Mouse (Mus musculus) liver, adult 2 months (tissue): ENCODE data around the gene Fam117b. TPM values are rescaled to one million over a fixed set of nuclear protein-coding genes. Genes with fewer than 3 reads are reported as not detected.

ENCODE experiments used
- DNase-seq: peaks from one replicate; pipeline ENCODE4 v3.0.0-alpha.2; 2011; ENCODE audit warnings: low read depth, low spot score; ENCODE audit errors: extremely low read depth
- H3K27ac ChIP-seq: fragments of 200-500 bp; replicated peaks from 2 replicates; pipeline ENCODE4 v1.5.1; 2012; ENCODE audit warnings: low read depth, mild to moderate bottlenecking, control low read depth, inconsistent platforms, low read length; ENCODE audit not compliant: insufficient read depth
- H3K27me3 ChIP-seq: fragments of 200-500 bp; 2 replicates; pipeline ENCODE4 v1.6.1; 2012; ENCODE audit warnings: mild to moderate bottlenecking, moderate library complexity, low read length, inconsistent platforms; ENCODE audit not compliant: control insufficient read depth, insufficient read depth
- H3K36me3 ChIP-seq: fragments of 200-500 bp; 2 replicates; pipeline ENCODE4 v1.6.1; 2012; ENCODE audit warnings: low read length, inconsistent platforms; ENCODE audit not compliant: control insufficient read depth, insufficient read depth
- H3K4me1 ChIP-seq: fragments of 200-500 bp; 2 replicates; pipeline ENCODE4 v1.6.1; 2011; ENCODE audit warnings: low read length; ENCODE audit not compliant: control insufficient read depth, insufficient read depth
- H3K4me3 ChIP-seq: fragments of 200-500 bp; 2 replicates; pipeline ENCODE4 v1.5.1; 2011; ENCODE audit warnings: low read depth, mild to moderate bottlenecking, control low read depth, low read length, moderate library complexity; ENCODE audit not compliant: insufficient read depth
- H3K79me2 ChIP-seq: fragments of 200-500 bp; 2 replicates; pipeline ENCODE4 v1.6.1; 2012; ENCODE audit warnings: inconsistent platforms, mild to moderate bottlenecking, low read length, moderate library complexity; ENCODE audit not compliant: control insufficient read depth, insufficient read depth
- H3K9ac ChIP-seq: fragments of 200-500 bp; 2 replicates; pipeline ENCODE4 v1.6.1; 2012; ENCODE audit warnings: low read depth, mild to moderate bottlenecking, control low read depth, inconsistent platforms, low read length
- CTCF ChIP-seq: fragments of 200-500 bp; IDR thresholded peaks from 2 replicates; pipeline ENCODE4 v1.5.1; 2011; ENCODE audit warnings: low read depth, low read length, control low read depth
- POLR2A ChIP-seq: fragments of 200-500 bp; IDR thresholded peaks from 2 replicates; pipeline ENCODE4 v1.6.1; 2011; ENCODE audit warnings: low read length, control low read depth; ENCODE audit not compliant: insufficient read depth; ENCODE audit errors: extremely low read depth
- WGBS: fragments of 180-500 bp; shearing (Covaris S2); methylation state at CpG from one replicate; pipeline ENCODE4 v1.1.7; 2018; 5-methylcytosine and 5-hydroxymethylcytosine counted together
- polyA plus RNA-seq: library from polyadenylated mRNA; depleted of rRNA; stranded (reverse); fragments of >200 nt; gene quantifications from 2 replicates; pipeline ENCODE4 v1.2.3, GENCODE M21; 2012; rRNA removed
- total RNA-seq: library from RNA; depleted of rRNA; stranded (reverse); fragments of >200 nt; gene quantifications from 2 replicates; pipeline ENCODE4 v1.2.3, GENCODE M21; 2014; rRNA removed

Gene Fam117b
- total and polyA plus RNA-seq, 2 experiments = 2.0 to 3.7 TPM

- DNase-seq = no peak
- H3K9ac ChIP-seq = no peak overlapping the region
- H3K27me3 ChIP-seq = peaks cover 2% of the 10 kb centered on the region; the same call in 1 of the 2 replicates
- no peak overlapping the region for H3K4me3 ChIP-seq
- 91% methylated on average over 1 of the region's 1 CpGs for WGBS
- H3K36me3 ChIP-seq = no peaks in the 10 kb centered on the region
- H3K4me1 ChIP-seq = no peaks in the 10 kb centered on the region
- TF ChIP-seq CTCF (no peak), POLR2A (no peak)
- H3K27ac ChIP-seq = no peak overlapping the region
- H3K79me2 ChIP-seq = no peaks in the 10 kb centered on the region
These were observed 104.2 kb downstream of the Fam117b start for GRCm38 (mm10) chr1:60017031-60017469.

Other genes starting within 250 kb of the Fam117b start
- gene Sumo1, start 242.2 kb upstream of the Fam117b start, total RNA-seq = 39.9 and 55.1 TPM in 2 replicates
- 7.5 and 8.1 TPM in 2 replicates for gene Sumo1, start 242.2 kb upstream of the Fam117b start, polyA plus RNA-seq
- gene Nop58, start 228.0 kb upstream of the Fam117b start, total RNA-seq = 18.3 and 21.9 TPM in 2 replicates
- gene Nop58, start 228.0 kb upstream of the Fam117b start, polyA plus RNA-seq = 7.3 and 14.2 TPM in 2 replicates
- gene Bmpr2, start 149.6 kb upstream of the Fam117b start, total RNA-seq = 16.2 and 16.6 TPM in 2 replicates
- gene Bmpr2, start 149.6 kb upstream of the Fam117b start, polyA plus RNA-seq = 2.5 and 2.6 TPM in 2 replicates
- gene Ica1l, start 130.2 kb downstream of the Fam117b start, total RNA-seq = under 0.01 TPM in 1 of 2 replicates, not detected in the other
- not detected in 2 replicates for gene Ica1l, start 130.2 kb downstream of the Fam117b start, polyA plus RNA-seq
- 4.7 and 5.8 TPM in 2 replicates for gene Carf, start 185.2 kb downstream of the Fam117b start, total RNA-seq
- gene Carf, start 185.2 kb downstream of the Fam117b start, polyA plus RNA-seq = 0.61 and 0.69 TPM in 2 replicates
- gene Wdr12, start 185.6 kb downstream of the Fam117b start, total RNA-seq = 9.0 and 11.6 TPM in 2 replicates
- 4.8 and 6.3 TPM in 2 replicates for gene Wdr12, start 185.6 kb downstream of the Fam117b start, polyA plus RNA-seq